Mouse (Mus musculus): ENCODE measurements at regions not wholly inside any gene's neighbourhood (a gene's known extent, or its start where the extent isn't known, plus 50 kb on each side); places are given as distances from the start of the nearest gene placed in this dataset.

- Histone ChIP-seq H3K9me3 (ENCODE audit: control insufficient read depth, low read length) (no peaks in the 10 kb centered on the region), H3K4me1 (replicated peaks; ENCODE audit: control insufficient read depth, insufficient read depth, low read length) (peaks cover 4% of the 10 kb centered on the region; the same call in 1 of the 2 replicates), H3K36me3 (ENCODE audit: control insufficient read depth, insufficient read depth) (no peaks in the 10 kb centered on the region), H3K4me3 (replicated peaks; ENCODE audit: low read length) (no peak overlapping the region), H3K4me2 (ENCODE audit: low read length) (no peak overlapping the region), H3K9ac (replicated peaks; ENCODE audit: low read depth, low read length) (no peak overlapping the region), H3K27ac (ENCODE audit: low read length) (no peak overlapping the region), H3K27me3 (replicated peaks; ENCODE audit: control insufficient read depth, insufficient read depth, low read length) (no peaks in the 10 kb centered on the region)
- 87% methylated on average over 9 of the region's 9 CpGs for WGBS
- ATAC-seq = no peak
These were observed 78.2 kb upstream of the Fzd7 start for GRCm38 (mm10) chr1:59403831-59404547.

GRCm38 (mm10) chr1:59405370-59405769, 76.9 kb upstream of the Fzd7 start:
- H3K36me3 ChIP-seq (ENCODE audit: control insufficient read depth, insufficient read depth) = no peaks in the 10 kb centered on the region
- no peak overlapping the region for H3K4me3 ChIP-seq (replicated peaks; ENCODE audit: low read length)
- 61% methylated on average over 8 of the region's 8 CpGs for WGBS
- no peak for ATAC-seq
- no peaks in the 10 kb centered on the region for H3K27me3 ChIP-seq (replicated peaks; ENCODE audit: control insufficient read depth, insufficient read depth, low read length)
- no peaks in the 10 kb centered on the region for H3K9me3 ChIP-seq (ENCODE audit: control insufficient read depth, low read length)
- no peak overlapping the region for H3K4me2 ChIP-seq (ENCODE audit: low read length)
- no peak overlapping the region; the same call in 1 of the 2 replicates for H3K27ac ChIP-seq (ENCODE audit: low read length)
- peaks cover 4% of the 10 kb centered on the region; the same call in 1 of the 2 replicates for H3K4me1 ChIP-seq (replicated peaks; ENCODE audit: control insufficient read depth, insufficient read depth, low read length)
- H3K9ac ChIP-seq (replicated peaks; ENCODE audit: low read depth, low read length) = no peak overlapping the region

GRCm38 (mm10) chr1:59406741-59407306, 75.4 kb upstream of the Fzd7 start:
- Histone ChIP-seq H3K36me3 (ENCODE audit: control insufficient read depth, insufficient read depth) (no peaks in the 10 kb centered on the region), H3K4me1 (replicated peaks; ENCODE audit: control insufficient read depth, insufficient read depth, low read length) (peaks cover 4% of the 10 kb centered on the region; the same call in 1 of the 2 replicates), H3K4me2 (ENCODE audit: low read length) (no peak overlapping the region), H3K9ac (replicated peaks; ENCODE audit: low read depth, low read length) (no peak overlapping the region), H3K27ac (ENCODE audit: low read length) (no peak overlapping the region), H3K4me3 (replicated peaks; ENCODE audit: low read length) (no peak overlapping the region), H3K9me3 (ENCODE audit: control insufficient read depth, low read length) (no peaks in the 10 kb centered on the region), H3K27me3 (replicated peaks; ENCODE audit: control insufficient read depth, insufficient read depth, low read length) (no peaks in the 10 kb centered on the region)
- WGBS = 47% methylated on average over 6 of the region's 6 CpGs
- no peak for ATAC-seq

DNA sequence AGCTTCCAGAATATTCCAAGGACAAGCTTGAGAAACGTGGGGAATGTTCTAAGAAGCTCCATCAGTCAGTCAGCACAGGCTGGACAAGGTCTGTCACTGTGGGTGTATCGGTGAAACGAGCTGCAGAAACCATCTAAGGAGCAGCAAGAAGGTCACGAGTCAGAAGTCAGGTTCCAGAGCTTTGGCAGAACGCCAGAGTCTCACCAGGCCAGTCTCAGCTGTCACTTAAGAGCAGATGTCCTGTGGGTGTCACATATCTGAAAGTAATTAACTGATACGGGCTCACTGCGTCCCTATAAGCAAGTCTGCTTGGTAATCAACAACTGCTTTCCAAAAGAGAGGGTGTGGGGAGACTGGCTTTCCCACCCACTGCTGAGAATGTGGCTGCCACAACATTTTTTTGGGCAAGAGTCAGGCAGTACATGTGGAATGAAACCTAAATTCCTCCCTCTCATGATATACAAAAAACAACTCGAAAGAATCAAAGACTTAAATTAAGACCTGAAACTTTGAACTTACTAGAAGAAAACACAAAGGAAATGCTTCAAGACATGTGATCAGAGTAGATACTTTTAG, 72.6 kb upstream of the Fzd7 start:
- Histone ChIP-seq H3K4me3 (replicated peaks; ENCODE audit: low read length) (no peak overlapping the region), H3K36me3 (ENCODE audit: control insufficient read depth, insufficient read depth) (no peaks in the 10 kb centered on the region), H3K27ac (ENCODE audit: low read length) (no peak overlapping the region), H3K9ac (replicated peaks; ENCODE audit: low read depth, low read length) (no peak overlapping the region), H3K27me3 (replicated peaks; ENCODE audit: control insufficient read depth, insufficient read depth, low read length) (no peaks in the 10 kb centered on the region), H3K4me1 (replicated peaks; ENCODE audit: control insufficient read depth, insufficient read depth, low read length) (peaks cover 4% of the 10 kb centered on the region; the same call in 1 of the 2 replicates), H3K9me3 (ENCODE audit: control insufficient read depth, low read length) (no peaks in the 10 kb centered on the region), H3K4me2 (ENCODE audit: low read length) (no peak overlapping the region)
- WGBS = 50% methylated on average over 8 of the region's 8 CpGs
- ATAC-seq = no peak

DNA sequence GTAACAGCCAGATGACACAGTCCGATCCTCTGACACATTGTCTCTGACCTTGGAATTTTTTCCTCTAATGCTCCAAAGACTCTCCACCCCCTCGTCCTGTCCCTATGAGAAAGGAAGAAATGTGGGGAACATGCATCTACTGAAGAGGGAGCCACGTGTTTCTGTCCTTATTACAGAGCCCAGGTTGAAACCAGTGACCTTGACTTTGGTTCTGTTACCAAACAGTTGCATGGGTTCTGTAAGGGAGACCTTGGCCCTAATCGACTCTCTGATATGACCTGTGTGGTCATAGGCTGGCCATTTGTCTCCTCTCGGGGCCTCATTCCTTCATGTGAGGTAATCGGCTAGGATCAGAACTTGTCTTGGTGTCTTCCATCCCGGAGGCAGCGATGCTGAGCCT, 69.0 kb upstream of the Fzd7 start:
- Histone ChIP-seq H3K4me3 (replicated peaks; ENCODE audit: low read length) (no peak overlapping the region), H3K36me3 (ENCODE audit: control insufficient read depth, insufficient read depth) (no peaks in the 10 kb centered on the region), H3K9me3 (ENCODE audit: control insufficient read depth, low read length) (no peaks in the 10 kb centered on the region), H3K9ac (replicated peaks; ENCODE audit: low read depth, low read length) (no peak overlapping the region), H3K27me3 (replicated peaks; ENCODE audit: control insufficient read depth, insufficient read depth, low read length) (no peaks in the 10 kb centered on the region), H3K4me2 (ENCODE audit: low read length) (no peak overlapping the region), H3K4me1 (replicated peaks; ENCODE audit: control insufficient read depth, insufficient read depth, low read length) (peaks cover 4% of the 10 kb centered on the region; the same call in 1 of the 2 replicates), H3K27ac (ENCODE audit: low read length) (no peak overlapping the region)
- ATAC-seq = no peak
- 93% methylated on average over 8 of the region's 8 CpGs for WGBS

DNA sequence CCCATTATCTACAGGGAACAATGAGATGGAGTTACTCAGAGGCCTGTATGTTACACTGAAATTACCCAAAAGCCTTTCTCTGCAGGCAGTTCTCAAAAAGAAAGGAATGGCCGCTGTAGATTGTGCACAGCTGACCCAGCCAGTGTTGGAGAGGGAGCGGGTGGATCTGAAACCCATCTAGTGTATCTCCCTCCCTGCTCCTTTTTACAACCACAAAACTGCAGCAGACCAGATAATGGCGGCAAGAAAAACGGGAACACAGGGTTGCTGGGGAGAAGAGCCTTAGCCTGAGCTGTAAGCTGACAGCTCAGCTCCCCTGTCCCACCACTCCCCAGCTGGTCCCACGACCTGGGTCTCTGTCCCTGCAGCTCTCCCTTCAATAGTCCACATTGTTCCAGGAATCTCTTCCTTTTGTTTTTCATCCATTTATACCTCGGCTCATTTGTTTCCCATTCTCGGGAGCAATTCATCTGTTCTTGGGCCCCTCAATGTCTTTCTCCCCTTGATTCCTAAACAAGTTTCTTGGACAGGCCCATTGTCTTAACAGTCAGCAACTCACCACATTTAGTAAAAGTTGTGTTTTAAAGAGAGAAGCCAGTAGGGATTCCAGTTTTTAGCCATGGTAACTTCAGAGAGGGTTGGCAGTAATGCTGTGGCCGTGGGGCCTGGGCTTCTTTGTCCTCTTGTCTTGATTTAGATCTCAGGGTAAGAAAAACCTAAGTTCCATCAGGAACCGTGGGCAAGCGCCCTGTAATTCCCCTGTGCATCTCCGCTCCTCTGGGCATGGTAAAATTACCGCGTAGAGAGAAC, 67.6 kb upstream of the Fzd7 start:
- H3K9me3 ChIP-seq (ENCODE audit: control insufficient read depth, low read length) = no peaks in the 10 kb centered on the region
- no peaks in the 10 kb centered on the region for H3K27me3 ChIP-seq (replicated peaks; ENCODE audit: control insufficient read depth, insufficient read depth, low read length)
- no peak overlapping the region for H3K4me2 ChIP-seq (ENCODE audit: low read length)
- no peak overlapping the region for H3K4me3 ChIP-seq (replicated peaks; ENCODE audit: low read length)
- no peak overlapping the region for H3K27ac ChIP-seq (ENCODE audit: low read length)
- H3K4me1 ChIP-seq (replicated peaks; ENCODE audit: control insufficient read depth, insufficient read depth, low read length) = peaks cover 4% of the 10 kb centered on the region; the same call in 1 of the 2 replicates
- 46% methylated on average over 13 of the region's 13 CpGs for WGBS
- no peaks in the 10 kb centered on the region for H3K36me3 ChIP-seq (ENCODE audit: control insufficient read depth, insufficient read depth)
- no peak for ATAC-seq
- H3K9ac ChIP-seq (replicated peaks; ENCODE audit: low read depth, low read length) = no peak overlapping the region

DNA sequence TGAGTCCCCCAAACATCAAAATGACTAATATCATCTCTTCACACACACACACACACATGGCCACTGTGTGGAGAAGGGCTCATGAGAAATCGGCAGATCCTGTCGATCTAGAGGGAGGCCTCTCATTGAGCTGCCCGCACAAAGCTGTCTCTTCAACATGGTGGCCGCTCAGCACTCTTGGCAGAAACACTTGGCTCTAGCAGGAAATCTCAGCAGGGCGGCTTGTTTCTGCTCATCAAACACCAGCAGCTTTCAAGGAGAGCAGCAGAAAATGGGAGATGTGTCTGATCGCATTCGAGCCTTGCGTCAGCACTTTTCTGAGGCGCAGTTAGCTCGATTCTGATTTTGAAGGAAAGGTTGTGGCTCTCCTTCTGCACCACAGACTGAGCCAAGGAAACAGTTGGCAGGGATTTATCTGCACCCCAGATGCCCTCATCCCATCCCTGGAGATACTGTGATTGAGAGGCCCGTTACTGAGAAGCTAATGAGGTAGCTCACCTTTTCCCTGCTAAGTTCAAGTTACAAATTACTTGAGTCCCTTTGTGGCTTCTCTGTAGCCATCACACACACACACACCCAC, 66.4 kb upstream of the Fzd7 start:
- peak; percentile 67 for ATAC-seq
- Histone ChIP-seq H3K9ac (replicated peaks; ENCODE audit: low read depth, low read length) (no peak overlapping the region), H3K27me3 (replicated peaks; ENCODE audit: control insufficient read depth, insufficient read depth, low read length) (no peaks in the 10 kb centered on the region), H3K27ac (ENCODE audit: low read length) (no peak overlapping the region), H3K9me3 (ENCODE audit: control insufficient read depth, low read length) (no peaks in the 10 kb centered on the region), H3K4me1 (replicated peaks; ENCODE audit: control insufficient read depth, insufficient read depth, low read length) (peaks cover 4% of the 10 kb centered on the region; the same call in 1 of the 2 replicates), H3K36me3 (ENCODE audit: control insufficient read depth, insufficient read depth) (no peaks in the 10 kb centered on the region), H3K4me2 (ENCODE audit: low read length) (no peak overlapping the region), H3K4me3 (replicated peaks; ENCODE audit: low read length) (no peak overlapping the region)
- 59% methylated on average over 11 of the region's 11 CpGs for WGBS

DNA sequence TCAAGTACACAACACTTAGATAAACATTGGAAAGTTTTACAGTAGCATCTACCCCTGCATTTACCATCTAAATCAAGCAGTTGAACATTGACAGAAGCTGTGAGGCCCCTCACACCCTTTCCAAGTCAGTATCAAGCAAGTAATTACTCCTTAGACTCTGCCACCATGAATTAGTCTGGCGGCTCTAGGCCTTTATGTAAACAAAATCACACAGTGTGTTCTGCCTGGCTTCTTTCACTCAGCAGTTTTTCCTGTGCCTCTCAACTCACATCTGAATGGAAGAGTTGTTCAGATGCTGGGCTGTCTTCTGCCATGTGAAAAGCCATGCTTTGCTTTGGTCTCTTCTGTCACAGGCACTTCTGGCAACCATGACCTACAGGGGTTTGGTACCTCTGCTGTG, 64.9 kb upstream of the Fzd7 start:
- Histone ChIP-seq H3K4me3 (replicated peaks; ENCODE audit: low read length) (no peak overlapping the region), H3K36me3 (ENCODE audit: control insufficient read depth, insufficient read depth) (no peaks in the 10 kb centered on the region), H3K27ac (ENCODE audit: low read length) (no peak overlapping the region), H3K9ac (replicated peaks; ENCODE audit: low read depth, low read length) (no peak overlapping the region), H3K27me3 (replicated peaks; ENCODE audit: control insufficient read depth, insufficient read depth, low read length) (no peaks in the 10 kb centered on the region), H3K4me2 (ENCODE audit: low read length) (no peak overlapping the region), H3K4me1 (replicated peaks; ENCODE audit: control insufficient read depth, insufficient read depth, low read length) (peaks cover 6% of the 10 kb centered on the region), H3K9me3 (ENCODE audit: control insufficient read depth, low read length) (no peaks in the 10 kb centered on the region)
- 37% methylated on average over 1 of the region's 1 CpGs for WGBS
- no peak for ATAC-seq

GRCm38 (mm10) chr1:59417962-59418361, 64.3 kb upstream of the Fzd7 start:
- Histone ChIP-seq H3K27ac (ENCODE audit: low read length) (no peak overlapping the region), H3K36me3 (ENCODE audit: control insufficient read depth, insufficient read depth) (no peaks in the 10 kb centered on the region), H3K9me3 (ENCODE audit: control insufficient read depth, low read length) (no peaks in the 10 kb centered on the region), H3K4me2 (ENCODE audit: low read length) (no peak overlapping the region), H3K4me3 (replicated peaks; ENCODE audit: low read length) (no peak overlapping the region), H3K9ac (replicated peaks; ENCODE audit: low read depth, low read length) (no peak overlapping the region), H3K4me1 (replicated peaks; ENCODE audit: control insufficient read depth, insufficient read depth, low read length) (peaks cover 11% of the 10 kb centered on the region), H3K27me3 (replicated peaks; ENCODE audit: control insufficient read depth, insufficient read depth, low read length) (no peaks in the 10 kb centered on the region)
- 62% methylated on average over 3 of the region's 3 CpGs for WGBS
- no peak for ATAC-seq
